Mouse (Mus musculus) embryonic facial prominence, embryonic 12.5 days (tissue): Measurements from ENCODE around the gene Jak1. TPM values are rescaled to one million over a fixed set of nuclear protein-coding genes. Genes with fewer than 3 reads are reported as not detected.

ENCODE experiments used
- ATAC-seq: fragments of 200-750 bp; cut with Nextera tagmentation; 2 replicates; pipeline ENCODE4 v1.8.0; 2017; ENCODE audit not compliant: insufficient number of reproducible peaks, insufficient read depth, low FRiP score, low TSS enrichment
- H3K27ac ChIP-seq: fragments of 300-500 bp; sonication (generic); 2 replicates; pipeline ENCODE4 v1.5.1; 2016; ENCODE audit warnings: mild to moderate bottlenecking
- H3K27me3 ChIP-seq: fragments of 300-500 bp; sonication (generic); 2 replicates; pipeline ENCODE4 v1.6.1; 2016; ENCODE audit warnings: mild to moderate bottlenecking, moderate library complexity
- H3K36me3 ChIP-seq: fragments of 300-500 bp; sonication (generic); 2 replicates; pipeline ENCODE4 v1.6.1; 2016; ENCODE audit warnings: mild to moderate bottlenecking
- H3K4me1 ChIP-seq: fragments of 300-500 bp; sonication (generic); 2 replicates; pipeline ENCODE4 v1.6.1; 2016
- H3K4me2 ChIP-seq: fragments of 300-500 bp; sonication (generic); replicated peaks from 2 replicates; pipeline ENCODE4 v1.6.1; 2016; ENCODE audit warnings: mild to moderate bottlenecking, moderate library complexity
- H3K4me3 ChIP-seq: fragments of 300-500 bp; sonication (generic); 2 replicates; pipeline ENCODE4 v1.5.1; 2016; ENCODE audit warnings: mild to moderate bottlenecking
- H3K9ac ChIP-seq: fragments of 300-500 bp; sonication (generic); 2 replicates; pipeline ENCODE4 v1.6.1; 2016; ENCODE audit warnings: mild to moderate bottlenecking, moderate library complexity
- H3K9me3 ChIP-seq: fragments of 300-500 bp; sonication (generic); 2 replicates; pipeline ENCODE4 v1.6.1; 2016; ENCODE audit warnings: mild to moderate bottlenecking, moderate library complexity
- WGBS: fragments of 180-500 bp; shearing (Covaris S2); methylation state at CpG from one replicate; pipeline ENCODE4 v1.1.7; 2016; 5-methylcytosine and 5-hydroxymethylcytosine counted together
- polyA plus RNA-seq: library from polyadenylated mRNA; unstranded; fragments of >200 nt; fragmentation: Nextera tagmentation; extraction: Ambion mirVana; gene quantifications from 2 replicates; pipeline ENCODE4 v1.2.1, GENCODE M21; 2016

Gene Jak1
- polyA plus RNA-seq, 1 experiment from 2014 or later = 74.8 TPM

DNA sequence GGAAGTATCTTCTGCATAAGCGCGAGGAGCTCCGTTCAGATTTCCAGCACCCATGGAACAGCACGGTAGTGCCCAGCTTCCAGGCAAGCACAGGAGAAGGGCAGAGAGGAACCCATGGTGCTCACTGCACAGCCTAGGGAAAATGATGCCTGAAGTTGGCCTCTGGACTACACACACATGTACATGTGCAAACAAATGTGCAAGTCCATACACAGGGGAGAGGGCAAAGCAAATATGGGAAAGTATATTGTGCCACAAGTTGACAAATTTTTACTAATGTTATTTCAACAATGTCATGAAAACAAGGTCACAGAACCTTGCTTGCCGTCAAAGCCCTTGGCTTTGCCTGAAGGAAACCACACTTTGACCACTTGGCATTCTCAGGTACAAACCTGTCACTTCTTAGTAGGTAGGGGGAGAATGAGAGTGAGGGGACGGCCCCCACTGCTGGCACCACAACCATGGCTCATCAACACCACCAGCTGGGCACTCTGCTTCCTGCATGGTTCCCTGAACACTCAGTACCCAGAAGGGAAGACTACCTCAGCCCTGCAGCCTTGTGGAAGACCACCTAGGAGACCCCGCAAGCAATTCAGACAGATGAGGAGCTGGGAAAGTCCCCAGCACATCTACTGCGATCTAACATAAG, 65.5 kb downstream of the Jak1 start:
- H3K27me3 ChIP-seq = no peaks in the 10 kb centered on the region
- H3K4me3 ChIP-seq = no peak overlapping the region
- no peak for ATAC-seq
- no peaks in the 10 kb centered on the region for H3K36me3 ChIP-seq
- H3K9me3 ChIP-seq = no peaks in the 10 kb centered on the region
- no peak overlapping the region for H3K27ac ChIP-seq
- 93% methylated on average over 8 of the region's 8 CpGs for WGBS
- no peak overlapping the region for H3K4me2 ChIP-seq
- H3K4me1 ChIP-seq = 0 out of 2 replicates have a peak, but pooled peaks cover 9% of the 10 kb centered on the region
- H3K9ac ChIP-seq = no peak overlapping the region

DNA sequence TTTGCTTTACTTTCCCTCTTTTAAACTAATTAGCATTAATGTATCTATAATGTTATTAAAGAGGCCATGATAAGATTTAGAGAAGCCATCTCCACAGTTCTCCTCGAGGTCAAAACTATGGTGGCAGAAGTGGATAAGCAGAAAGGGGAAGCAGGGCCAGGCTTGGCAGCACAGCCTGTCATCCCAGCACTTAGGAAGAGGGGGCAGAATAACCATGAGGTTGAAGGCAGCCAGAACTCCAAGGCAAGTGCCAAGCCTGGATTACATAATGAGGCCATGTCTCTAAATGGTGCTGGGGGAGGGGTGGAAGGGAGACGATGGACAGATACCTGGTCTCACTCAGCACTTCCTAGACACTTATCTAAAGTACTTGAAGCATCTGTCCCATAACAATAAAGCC, 66.7 kb downstream of the Jak1 start:
- H3K4me1 ChIP-seq = 0 out of 2 replicates have a peak, but pooled peaks cover 9% of the 10 kb centered on the region
- no peak for ATAC-seq
- H3K9ac ChIP-seq = no peak overlapping the region
- 62% methylated on average over 2 of the region's 2 CpGs for WGBS
- no peak overlapping the region for H3K4me2 ChIP-seq
- no peak overlapping the region for H3K27ac ChIP-seq
- H3K27me3 ChIP-seq = no peaks in the 10 kb centered on the region
- no peaks in the 10 kb centered on the region for H3K9me3 ChIP-seq
- no peaks in the 10 kb centered on the region for H3K36me3 ChIP-seq
- H3K4me3 ChIP-seq = no peak overlapping the region

DNA sequence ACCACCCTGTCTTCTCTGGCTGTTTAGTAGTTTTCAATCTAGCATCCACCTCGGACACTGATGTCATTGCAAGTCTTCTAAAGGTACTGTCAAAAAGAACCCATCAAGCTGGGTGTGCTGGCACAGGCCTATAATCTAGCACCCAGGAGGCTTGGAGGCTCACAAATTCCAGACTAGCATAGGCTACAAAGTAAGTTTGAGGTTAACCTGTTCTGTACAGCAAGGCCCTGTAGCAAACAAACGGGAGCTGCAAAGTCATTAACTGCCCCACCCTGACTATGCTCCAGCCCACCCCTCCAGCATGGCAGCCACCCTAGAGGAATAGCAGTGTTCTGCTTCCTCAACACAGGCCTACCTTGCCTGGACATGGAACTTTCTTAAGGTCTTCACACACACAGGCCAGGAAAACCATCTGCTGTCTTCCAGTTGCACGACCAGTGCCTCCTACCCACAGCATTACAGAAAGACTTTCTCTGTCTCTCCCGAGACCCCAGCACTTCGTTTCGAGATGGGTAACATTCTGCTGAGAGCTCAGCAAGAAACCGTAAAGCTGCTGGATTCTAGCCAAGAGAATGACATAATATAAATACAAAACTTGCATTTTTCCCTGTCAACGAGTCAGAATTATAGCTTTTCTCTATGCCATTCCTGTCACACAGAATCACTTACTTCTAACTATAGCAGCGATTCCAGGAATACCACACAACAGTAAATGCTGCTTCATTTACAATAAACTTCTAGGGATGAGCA, 67.5 kb downstream of the Jak1 start:
- Histone ChIP-seq H3K27me3 (no peaks in the 10 kb centered on the region), H3K9me3 (no peaks in the 10 kb centered on the region), H3K36me3 (no peaks in the 10 kb centered on the region), H3K27ac (no peak overlapping the region), H3K4me2 (no peak overlapping the region), H3K4me1 (0 out of 2 replicates have a peak, but pooled peaks cover 9% of the 10 kb centered on the region), H3K4me3 (no peak overlapping the region), H3K9ac (no peak overlapping the region)
- ATAC-seq = no peak
- WGBS = 75% methylated on average over 9 of the region's 9 CpGs

DNA sequence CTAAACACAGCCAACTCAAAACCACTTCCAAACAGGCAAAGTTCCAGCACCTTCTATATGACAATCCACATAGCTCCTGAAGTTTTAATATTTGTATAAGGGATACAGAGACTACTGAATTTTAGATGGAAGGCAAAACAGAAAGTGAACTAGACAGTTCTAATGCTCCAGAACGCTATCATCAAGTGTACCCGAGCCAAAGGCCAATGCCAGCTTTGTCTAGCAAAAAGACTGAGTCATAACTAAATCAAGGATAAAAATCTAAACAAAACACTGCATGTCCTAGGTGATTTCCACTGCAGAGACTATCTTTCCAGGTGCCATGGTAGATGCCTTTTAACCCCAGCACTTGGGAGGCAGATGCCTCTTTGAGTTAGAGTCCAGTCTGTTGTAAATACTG, 68.7 kb downstream of the Jak1 start:
- H3K27ac ChIP-seq = no peak overlapping the region
- 0 out of 2 replicates have a peak, but pooled peaks cover 9% of the 10 kb centered on the region for H3K4me1 ChIP-seq
- H3K9ac ChIP-seq = no peak overlapping the region
- no peak overlapping the region for H3K4me2 ChIP-seq
- H3K9me3 ChIP-seq = no peaks in the 10 kb centered on the region
- WGBS = 83% methylated on average over 2 of the region's 2 CpGs
- H3K4me3 ChIP-seq = no peak overlapping the region
- no peaks in the 10 kb centered on the region for H3K27me3 ChIP-seq
- H3K36me3 ChIP-seq = no peaks in the 10 kb centered on the region
- ATAC-seq = no peak

DNA sequence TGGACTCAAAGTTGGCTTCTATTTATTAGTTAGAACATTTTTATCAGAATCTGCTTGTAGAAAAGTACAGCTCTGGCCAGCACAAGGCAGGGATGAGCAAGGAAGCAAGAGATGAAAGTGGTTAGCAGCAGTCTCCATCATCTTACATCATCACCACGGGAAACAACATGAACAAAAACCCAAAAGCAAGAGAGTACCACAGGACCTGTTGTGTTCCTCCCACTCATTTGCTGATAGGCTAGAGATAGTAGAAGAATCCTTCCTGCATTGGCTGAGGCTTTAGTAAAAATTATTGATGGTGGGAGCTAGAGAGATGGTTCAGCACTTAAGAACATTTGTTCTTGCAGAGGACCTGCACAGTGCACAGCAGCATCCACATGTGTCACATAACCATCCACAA, 70.9 kb downstream of the Jak1 start:
- whole genome bisulfite sequencing = 97% methylated on average over 1 of the region's 1 CpGs
- no peak for ATAC-seq

DNA sequence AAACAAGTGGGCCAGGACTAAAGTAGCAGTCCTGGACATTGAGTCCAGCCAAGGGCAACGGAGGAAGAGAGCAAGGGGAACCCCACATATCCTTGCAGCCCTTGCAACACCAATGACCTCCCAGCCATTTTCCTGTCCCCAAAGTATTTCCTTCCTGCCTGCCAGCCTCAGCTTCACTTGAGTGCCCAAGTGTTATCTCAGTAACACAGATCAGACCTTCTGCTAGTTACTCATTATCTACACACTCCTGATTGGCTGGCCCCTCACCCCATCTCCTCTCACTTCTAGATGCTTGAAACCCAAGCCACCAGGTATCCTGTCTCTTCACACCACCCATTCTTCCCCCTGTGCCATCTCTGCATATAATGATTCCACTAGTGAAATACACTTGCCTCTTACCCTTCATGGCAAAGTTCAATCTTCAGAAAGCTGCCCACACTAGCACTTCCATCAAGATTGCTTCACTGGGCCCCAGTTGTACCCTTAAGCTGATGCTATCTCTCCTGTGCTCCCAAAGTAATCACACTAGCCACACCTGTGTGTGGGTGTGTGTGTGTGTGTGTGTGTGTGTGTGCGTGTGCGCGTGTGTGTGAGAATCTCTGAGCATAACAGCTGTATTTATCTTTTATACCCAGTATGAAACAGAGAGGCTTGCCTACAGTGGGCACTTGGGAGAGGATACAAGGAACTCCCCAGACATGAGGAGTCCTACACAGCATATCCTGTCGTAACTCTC, 72.7 kb downstream of the Jak1 start:
- 92% methylated on average over 5 of the region's 5 CpGs for WGBS
- Histone ChIP-seq H3K4me2 (no peak overlapping the region), H3K4me1 (no peaks in the 10 kb centered on the region), H3K9me3 (no peaks in the 10 kb centered on the region), H3K4me3 (no peak overlapping the region), H3K9ac (no peak overlapping the region), H3K27me3 (no peaks in the 10 kb centered on the region), H3K36me3 (no peaks in the 10 kb centered on the region), H3K27ac (no peak overlapping the region)
- no peak for ATAC-seq

More for the DNA sequence above, 70.9 kb downstream of the Jak1 start:
- H3K27me3 ChIP-seq = no peaks in the 10 kb centered on the region
- H3K4me3 ChIP-seq = no peak overlapping the region
- 0 out of 2 replicates have a peak, but pooled peaks cover 9% of the 10 kb centered on the region for H3K4me1 ChIP-seq
- no peaks in the 10 kb centered on the region for H3K36me3 ChIP-seq
- H3K27ac ChIP-seq = no peak overlapping the region
- H3K9ac ChIP-seq = no peak overlapping the region
- H3K9me3 ChIP-seq = no peaks in the 10 kb centered on the region
- no peak overlapping the region for H3K4me2 ChIP-seq

DNA sequence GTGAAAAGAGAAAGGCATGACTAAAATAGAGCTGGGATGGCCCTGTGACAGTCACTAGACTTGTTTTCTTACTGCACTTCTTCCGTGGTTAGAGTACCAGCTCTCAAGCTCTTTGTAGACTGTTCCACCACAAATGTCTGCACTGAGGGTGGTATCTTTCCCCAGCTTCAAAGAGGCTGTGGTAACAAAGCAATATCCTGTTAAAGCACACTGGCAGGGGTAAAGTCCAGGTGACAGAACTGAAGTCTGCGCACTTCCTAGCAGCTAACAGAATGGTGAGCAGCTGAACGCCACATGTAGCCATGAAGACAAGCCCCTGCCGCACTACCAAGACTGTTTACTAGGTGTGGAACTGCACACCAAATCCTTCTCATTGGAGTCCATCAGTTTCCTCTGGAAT, 77.7 kb downstream of the Jak1 start:
- no peak overlapping the region for H3K9ac ChIP-seq
- H3K4me2 ChIP-seq = no peak overlapping the region
- H3K36me3 ChIP-seq = 0 out of 2 replicates have a peak, but pooled peaks cover 5% of the 10 kb centered on the region
- H3K4me3 ChIP-seq = no peak overlapping the region
- ATAC-seq = no peak
- no peaks in the 10 kb centered on the region for H3K4me1 ChIP-seq
- H3K27me3 ChIP-seq = no peaks in the 10 kb centered on the region
- WGBS = 89% methylated on average over 4 of the region's 4 CpGs
- H3K9me3 ChIP-seq = no peaks in the 10 kb centered on the region
- H3K27ac ChIP-seq = no peak overlapping the region

DNA sequence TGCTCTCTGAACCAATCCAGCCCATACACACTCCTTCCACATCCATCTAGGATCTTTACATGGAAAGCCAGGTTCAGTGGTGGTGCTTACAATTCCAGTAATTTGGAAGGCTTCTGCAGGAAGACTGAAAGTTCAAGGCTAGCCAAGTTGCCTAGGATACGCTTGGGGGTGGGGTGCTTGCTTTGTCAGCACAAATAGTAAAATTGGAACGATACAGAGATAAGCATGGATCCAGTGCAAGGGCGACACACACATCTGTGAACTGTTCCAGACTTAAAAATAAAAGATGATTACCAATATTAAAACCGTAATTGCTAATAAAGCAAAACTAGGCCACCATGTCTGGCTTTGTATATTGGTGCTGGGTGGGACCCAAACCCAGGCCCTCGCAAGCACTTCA, 78.5 kb downstream of the Jak1 start:
- Histone ChIP-seq H3K27ac (no peak overlapping the region), H3K4me3 (no peak overlapping the region), H3K9me3 (no peaks in the 10 kb centered on the region), H3K36me3 (0 out of 2 replicates have a peak, but pooled peaks cover 10% of the 10 kb centered on the region), H3K4me2 (no peak overlapping the region), H3K27me3 (no peaks in the 10 kb centered on the region), H3K9ac (no peak overlapping the region), H3K4me1 (no peaks in the 10 kb centered on the region)
- WGBS = 96% methylated on average over 5 of the region's 5 CpGs
- ATAC-seq = no peak

DNA sequence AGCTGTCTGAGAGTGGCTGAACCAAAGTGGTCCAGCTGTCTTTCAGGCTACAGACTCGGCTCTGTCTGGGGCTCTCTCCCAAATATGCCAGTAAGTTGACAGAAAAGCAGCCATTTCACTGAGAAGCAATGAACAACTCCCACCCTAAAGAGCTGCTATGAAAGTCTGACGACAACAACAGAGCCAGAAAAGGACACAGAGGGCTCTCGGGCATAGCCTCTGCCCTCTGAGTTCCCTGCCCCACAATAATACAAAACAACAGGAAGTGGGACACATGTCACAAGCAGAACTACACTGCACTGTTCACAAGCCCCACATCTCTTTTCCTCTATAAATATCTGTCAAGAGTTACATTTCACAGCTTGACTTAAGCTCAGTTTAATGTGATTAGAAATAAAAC, 79.9 kb downstream of the Jak1 start:
- Histone ChIP-seq H3K27me3 (no peaks in the 10 kb centered on the region), H3K9me3 (no peaks in the 10 kb centered on the region), H3K4me2 (no peak overlapping the region), H3K9ac (no peak overlapping the region), H3K4me3 (no peak overlapping the region), H3K4me1 (no peaks in the 10 kb centered on the region), H3K27ac (no peak overlapping the region), H3K36me3 (0 out of 2 replicates have a peak, but pooled peaks cover 10% of the 10 kb centered on the region)
- 54% methylated on average over 3 of the region's 3 CpGs for WGBS
- ATAC-seq = no peak

DNA sequence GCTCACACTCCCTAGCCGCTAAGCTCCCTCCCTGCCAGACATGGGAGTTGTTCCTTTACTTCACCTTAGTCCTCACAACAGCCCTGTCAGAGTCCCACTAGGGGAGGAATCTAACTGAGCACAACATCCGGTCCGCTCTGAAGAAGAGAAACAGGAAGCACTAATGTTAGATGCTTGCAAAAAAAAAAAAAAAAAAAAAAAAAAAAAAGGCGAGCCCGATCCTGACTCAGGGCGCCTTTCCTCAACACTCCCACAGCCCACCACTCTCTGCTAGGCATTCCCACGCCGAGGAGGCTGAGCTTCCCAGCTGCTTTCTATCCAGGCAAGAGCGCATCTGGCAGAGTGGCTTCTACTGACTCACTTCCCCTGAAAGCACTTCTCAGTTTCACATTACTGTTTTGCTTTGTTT, 82.5 kb downstream of the Jak1 start:
- H3K4me3 ChIP-seq = no peak overlapping the region
- no peak overlapping the region for H3K9ac ChIP-seq
- H3K4me2 ChIP-seq = no peak overlapping the region
- 52% methylated on average over 9 of the region's 9 CpGs for WGBS
- H3K27me3 ChIP-seq = no peaks in the 10 kb centered on the region
- no peak overlapping the region for H3K27ac ChIP-seq
- no peaks in the 10 kb centered on the region for H3K9me3 ChIP-seq
- no peak for ATAC-seq
- H3K36me3 ChIP-seq = peaks cover 10% of the 10 kb centered on the region; the same call in 1 of the 2 replicates
- no peaks in the 10 kb centered on the region for H3K4me1 ChIP-seq

DNA sequence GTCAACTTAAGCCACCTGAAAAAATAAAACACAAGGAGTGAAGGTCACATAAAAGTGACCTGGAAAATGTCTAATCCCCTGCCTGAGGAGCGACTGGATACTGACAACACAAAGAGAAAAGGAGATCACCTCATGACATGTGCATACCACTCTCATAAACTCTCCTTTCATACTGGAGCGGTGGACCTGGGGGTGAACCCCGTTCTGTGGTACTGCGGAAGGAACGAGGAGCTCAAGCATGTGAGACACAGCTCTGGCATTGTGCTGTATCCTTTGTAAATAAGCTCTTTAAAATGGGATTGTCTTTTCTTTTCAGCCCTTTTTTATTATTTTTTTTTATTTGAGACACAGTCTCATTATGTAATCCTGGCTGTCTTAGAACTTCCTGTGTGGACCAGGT, 84.4 kb downstream of the Jak1 start:
- Histone ChIP-seq H3K4me2 (no peak overlapping the region), H3K4me1 (no peaks in the 10 kb centered on the region), H3K9ac (no peak overlapping the region), H3K9me3 (no peaks in the 10 kb centered on the region), H3K36me3 (peaks cover 19% of the 10 kb centered on the region), H3K4me3 (no peak overlapping the region), H3K27ac (no peak overlapping the region), H3K27me3 (no peaks in the 10 kb centered on the region)
- no peak for ATAC-seq
- 58% methylated on average over 5 of the region's 5 CpGs for WGBS

DNA sequence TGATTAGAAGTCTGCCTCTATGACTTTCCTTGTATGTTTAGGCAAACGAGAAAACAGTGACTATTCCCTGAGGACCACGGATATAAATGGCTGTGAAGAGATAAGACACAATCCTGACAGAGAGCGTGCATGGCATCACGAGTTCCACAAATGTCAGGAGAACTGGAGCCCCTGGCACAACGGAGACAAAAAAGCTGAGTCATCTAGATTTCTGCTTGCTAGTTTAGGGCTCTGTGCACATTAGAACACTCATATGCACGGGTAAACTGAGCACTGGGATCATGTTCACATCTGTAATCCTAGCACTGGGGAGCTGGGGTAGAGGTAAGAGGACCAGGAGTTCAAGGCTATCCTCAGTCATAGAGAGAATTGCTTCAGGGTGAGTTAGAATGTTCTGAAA, 85.2 kb downstream of the Jak1 start:
- peaks cover 19% of the 10 kb centered on the region for H3K36me3 ChIP-seq
- WGBS = 65% methylated on average over 6 of the region's 6 CpGs

More for the DNA sequence above, 85.2 kb downstream of the Jak1 start:
- H3K27me3 ChIP-seq = no peaks in the 10 kb centered on the region
- H3K4me2 ChIP-seq = no peak overlapping the region
- H3K4me1 ChIP-seq = no peaks in the 10 kb centered on the region
- H3K9me3 ChIP-seq = no peaks in the 10 kb centered on the region
- no peak overlapping the region for H3K4me3 ChIP-seq
- H3K27ac ChIP-seq = no peak overlapping the region
- ATAC-seq = no peak
- H3K9ac ChIP-seq = no peak overlapping the region
